Mouse (Mus musculus) neural tube, embryonic 11.5 days (tissue): ENCODE results near the gene Rce1. TPM values are rescaled to one million over a fixed set of nuclear protein-coding genes. Genes with fewer than 3 reads are reported as not detected.

Experiments
- ATAC-seq: fragments of 200-750 bp; cut with Nextera tagmentation; 2 replicates; pipeline ENCODE4 v1.8.0; 2017; ENCODE audit warnings: moderate number of reproducible peaks, mild to moderate bottlenecking, moderate TSS enrichment, moderate library complexity; ENCODE audit not compliant: insufficient read depth, low FRiP score, low TSS enrichment
- DNase-seq: peaks from one replicate; pipeline ENCODE4 v3.0.0-alpha.2; 2015; ENCODE audit warnings: low spot score
- H3K27ac ChIP-seq: fragments of 300-500 bp; sonication (generic); 2 replicates; pipeline ENCODE4 v1.5.1; 2014; ENCODE audit warnings: low read depth, mild to moderate bottlenecking, low read length
- H3K27me3 ChIP-seq: fragments of 300-500 bp; sonication (generic); 2 replicates; pipeline ENCODE4 v1.6.1; 2014; ENCODE audit warnings: mild to moderate bottlenecking, low read length, mixed read lengths; ENCODE audit not compliant: control insufficient read depth, insufficient read depth
- H3K36me3 ChIP-seq: fragments of 300-500 bp; sonication (generic); 2 replicates; pipeline ENCODE4 v1.6.1; 2014; ENCODE audit warnings: mild to moderate bottlenecking, low read length, moderate library complexity, mixed read lengths; ENCODE audit not compliant: control insufficient read depth, insufficient read depth
- H3K4me1 ChIP-seq: fragments of 300-500 bp; sonication (generic); 2 replicates; pipeline ENCODE4 v1.6.1; 2014; ENCODE audit warnings: low read length, mixed read lengths; ENCODE audit not compliant: control insufficient read depth, insufficient read depth
- H3K4me2 ChIP-seq: fragments of 300-500 bp; sonication (generic); 2 replicates; pipeline ENCODE4 v1.6.1; 2014; ENCODE audit warnings: low read depth, mild to moderate bottlenecking, moderate library complexity
- H3K4me3 ChIP-seq: fragments of 300-500 bp; sonication (generic); 2 replicates; pipeline ENCODE4 v1.5.1; 2014; ENCODE audit warnings: low read depth, low read length
- H3K9ac ChIP-seq: fragments of 300-500 bp; sonication (generic); 2 replicates; pipeline ENCODE4 v1.6.1; 2014; ENCODE audit warnings: mild to moderate bottlenecking, low read length
- H3K9me3 ChIP-seq: fragments of 300-500 bp; sonication (generic); 2 replicates; pipeline ENCODE4 v1.6.1; 2016; ENCODE audit warnings: low read length; ENCODE audit not compliant: control insufficient read depth
- WGBS: fragments of 180-500 bp; shearing (Covaris S2); extraction: QIAGEN DNeasy Blood & Tissue Kit; methylation state at CpG from one replicate; pipeline ENCODE4 v1.1.7; 2014; 5-methylcytosine and 5-hydroxymethylcytosine counted together
- polyA plus RNA-seq: library from polyadenylated mRNA; unstranded; fragments of >200 nt; fragmentation: Nextera tagmentation; extraction: Ambion mirVana; gene quantifications from 2 replicates; pipeline ENCODE4 v1.2.1, GENCODE M21; 2014

The Rce1 gene
- 68.8 and 73.6 TPM in 2 replicates for polyA plus RNA-seq

DNA sequence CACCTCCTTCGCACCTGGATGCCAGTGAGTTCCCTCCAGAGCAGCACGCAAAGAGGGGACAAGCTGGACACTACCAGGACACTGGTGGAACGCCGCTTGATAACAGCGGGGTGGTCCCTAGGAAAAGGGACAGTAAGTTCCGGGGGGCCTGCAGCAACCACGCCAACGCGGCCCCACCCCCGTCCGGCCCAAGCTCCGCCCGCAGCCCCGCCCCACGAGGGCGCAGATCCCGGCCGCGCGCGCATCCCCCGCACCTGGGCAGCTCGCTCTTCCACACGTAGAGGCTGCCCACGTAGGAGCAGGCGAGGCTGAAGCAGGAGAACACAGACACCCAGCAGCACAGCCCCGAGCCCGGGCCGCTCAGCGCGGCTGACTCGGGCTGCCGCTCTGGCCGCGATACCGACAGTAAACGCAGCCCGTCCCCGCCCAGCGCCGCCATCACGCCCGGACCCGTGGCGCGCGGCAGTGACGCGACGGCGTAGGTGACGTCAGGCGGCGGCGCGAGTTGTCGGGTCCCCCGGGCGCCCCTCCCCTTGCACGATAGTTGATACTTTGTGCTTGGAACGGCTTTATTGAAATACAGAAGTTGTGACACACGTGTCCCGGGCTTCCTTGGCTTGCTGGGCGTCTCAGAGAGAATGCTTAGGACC, at the start of gene Rce1:
Rce1 (minus strand) TSS at position 463 of the 650 bp plus-strand sequence.
- Histone ChIP-seq H3K4me1 (peaks cover 17% of the 10 kb centered on the region), H3K27me3 (no peaks in the 10 kb centered on the region), H3K9me3 (no peaks in the 10 kb centered on the region), H3K4me3 (peak within 1 kb of the TSS; percentile 90), H3K36me3 (peaks cover 6% of the 10 kb centered on the region; the same call in 1 of the 2 replicates), H3K27ac (peak within 1 kb of the TSS; percentile 70), H3K9ac (peak within 1 kb of the TSS; percentile 97), H3K4me2 (peak within 1 kb of the TSS; percentile 84)
- DNase-seq = peak; percentile 94
- peak; percentile 79 for ATAC-seq
- 1% methylated on average over 59 of the region's 64 CpGs for WGBS

DNA sequence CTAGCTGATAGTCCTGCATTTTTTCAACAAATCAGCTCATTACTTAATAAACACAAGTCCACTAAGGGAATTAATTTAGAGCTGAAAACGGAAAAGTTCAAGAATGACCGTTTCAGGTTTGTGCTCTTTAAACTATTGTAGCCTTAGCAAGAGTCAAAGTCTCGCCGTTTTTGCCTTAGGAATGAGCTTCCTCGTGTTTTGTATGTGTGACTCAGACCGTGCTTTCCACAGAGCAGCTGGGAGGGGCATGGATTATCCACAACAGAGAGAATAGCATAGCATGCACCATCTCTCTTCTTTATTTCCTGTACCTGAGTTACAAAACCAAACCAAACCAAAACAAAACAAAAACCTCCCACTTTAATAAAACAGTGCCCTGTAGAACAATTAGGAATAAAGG, 47.0 kb upstream of the Rce1 start:
- ATAC-seq = no peak
- Histone ChIP-seq H3K4me1 (no peaks in the 10 kb centered on the region), H3K36me3 (no peaks in the 10 kb centered on the region), H3K27ac (no peak overlapping the region), H3K4me3 (no peak overlapping the region), H3K9me3 (no peaks in the 10 kb centered on the region), H3K4me2 (no peak overlapping the region), H3K27me3 (no peaks in the 10 kb centered on the region), H3K9ac (no peak overlapping the region)
- 62% methylated on average over 6 of the region's 6 CpGs for WGBS
- DNase-seq = no peak

DNA sequence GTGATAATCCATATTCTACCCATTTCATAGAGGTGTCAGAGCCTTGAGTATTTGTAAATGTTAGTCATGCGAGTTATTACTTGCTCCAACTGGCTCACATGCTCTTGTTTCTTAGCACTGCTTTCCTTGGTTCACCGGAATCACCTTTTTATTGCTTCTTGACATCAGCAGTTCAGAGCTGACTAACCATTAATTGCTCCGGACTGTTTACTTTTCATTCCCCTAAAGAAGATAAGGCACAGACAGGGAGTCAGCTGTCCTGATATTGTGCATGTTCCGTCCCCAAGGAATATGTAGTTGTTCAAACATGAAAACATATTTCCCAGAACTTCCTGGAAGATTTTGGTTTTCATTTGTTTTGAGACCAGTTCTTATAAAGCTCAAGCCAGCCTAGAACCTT, 45.3 kb upstream of the Rce1 start:
- Histone ChIP-seq H3K9ac (no peak overlapping the region), H3K9me3 (no peaks in the 10 kb centered on the region), H3K27me3 (no peaks in the 10 kb centered on the region), H3K36me3 (no peaks in the 10 kb centered on the region), H3K27ac (no peak overlapping the region), H3K4me3 (no peak overlapping the region), H3K4me2 (no peak overlapping the region), H3K4me1 (no peaks in the 10 kb centered on the region)
- WGBS = 86% methylated on average over 4 of the region's 4 CpGs
- DNase-seq (no peak), ATAC-seq (no peak)

DNA sequence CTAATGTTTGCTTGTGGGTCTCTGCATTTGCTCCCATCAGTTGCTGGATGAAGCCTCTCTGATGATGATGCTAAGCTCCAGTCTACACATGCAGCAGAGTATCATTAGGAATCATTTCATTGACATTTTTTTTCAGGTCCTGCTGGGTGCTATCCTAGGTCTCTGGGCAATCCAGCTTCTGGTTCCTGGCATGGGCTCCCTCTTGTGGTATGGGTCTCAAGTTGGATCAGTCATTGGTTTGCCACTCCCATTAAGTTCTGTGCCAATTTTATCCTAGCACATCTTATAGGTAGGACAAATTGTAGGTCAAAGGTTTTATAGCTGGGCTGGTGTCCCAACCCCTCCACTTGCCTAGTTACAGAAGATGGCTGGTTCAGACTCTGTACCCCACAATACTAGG, 41.4 kb upstream of the Rce1 start:
- no peak overlapping the region for H3K4me2 ChIP-seq
- no peak overlapping the region for H3K27ac ChIP-seq
- H3K36me3 ChIP-seq = no peaks in the 10 kb centered on the region
- no peaks in the 10 kb centered on the region for H3K27me3 ChIP-seq
- no peaks in the 10 kb centered on the region for H3K9me3 ChIP-seq
- H3K4me1 ChIP-seq = no peaks in the 10 kb centered on the region
- no peak overlapping the region for H3K9ac ChIP-seq
- ATAC-seq (no peak), DNase-seq (no peak)
- no peak overlapping the region for H3K4me3 ChIP-seq

DNA sequence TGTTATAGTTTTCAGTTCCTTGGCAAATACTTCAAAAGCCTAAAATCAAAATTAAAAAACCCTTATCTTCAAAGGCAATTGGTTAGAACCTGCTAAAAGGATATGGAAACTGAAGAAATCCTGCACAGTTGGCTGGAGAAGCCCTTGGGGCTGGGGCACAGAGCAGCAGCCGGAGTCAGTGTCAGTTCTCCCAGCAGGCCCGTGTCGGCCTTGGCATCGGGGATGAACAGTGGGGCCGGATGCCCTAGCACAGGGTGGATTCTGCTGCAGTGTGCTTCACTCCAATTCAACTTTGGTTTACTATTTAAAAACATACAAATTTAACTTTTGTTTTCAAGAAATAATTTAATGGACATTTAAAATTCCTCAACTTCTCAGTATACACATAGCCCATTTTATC, 32.7 kb upstream of the Rce1 start:
- DNase-seq (no peak), ATAC-seq (no peak)
- H3K9me3 ChIP-seq = no peaks in the 10 kb centered on the region
- H3K27ac ChIP-seq = no peak overlapping the region
- 91% methylated on average over 5 of the region's 5 CpGs for WGBS
- no peak overlapping the region for H3K9ac ChIP-seq
- no peaks in the 10 kb centered on the region for H3K4me1 ChIP-seq
- H3K4me2 ChIP-seq = no peak overlapping the region
- no peak overlapping the region for H3K4me3 ChIP-seq
- H3K36me3 ChIP-seq = no peaks in the 10 kb centered on the region; the same call in 1 of the 2 replicates
- no peaks in the 10 kb centered on the region for H3K27me3 ChIP-seq

DNA sequence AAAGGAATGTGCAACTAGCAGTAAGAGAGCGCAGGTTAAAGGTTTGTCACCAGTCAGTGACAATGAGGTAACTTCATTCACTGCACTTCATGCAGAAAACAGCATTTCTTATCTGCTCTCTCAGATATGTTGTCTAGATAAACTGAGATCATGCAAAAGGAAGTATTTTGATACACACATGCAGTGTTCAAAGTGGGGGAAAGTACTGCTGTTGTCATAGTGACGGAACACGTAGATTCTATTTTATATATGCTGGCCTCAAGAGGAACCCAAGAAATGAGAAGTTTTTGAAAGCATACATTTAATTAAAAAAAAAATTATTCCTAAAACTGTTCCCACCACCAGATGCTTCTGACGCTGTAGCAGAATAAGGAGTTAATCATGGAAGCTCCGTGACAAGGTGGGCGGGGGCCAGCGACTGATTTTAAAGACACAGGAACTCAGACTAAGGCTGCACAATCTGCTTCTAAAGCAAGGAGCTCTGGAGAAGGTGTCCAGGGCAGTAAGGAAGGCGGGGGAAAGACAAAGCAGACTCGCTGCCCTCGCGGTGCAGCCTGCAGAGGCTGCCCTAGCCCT, 21.6 kb upstream of the Rce1 start:
- Histone ChIP-seq H3K4me2 (no peak overlapping the region), H3K27ac (no peak overlapping the region), H3K9ac (no peak overlapping the region), H3K36me3 (no peaks in the 10 kb centered on the region), H3K4me3 (no peak overlapping the region), H3K9me3 (no peaks in the 10 kb centered on the region), H3K4me1 (no peaks in the 10 kb centered on the region), H3K27me3 (no peaks in the 10 kb centered on the region)
- 83% methylated on average over 11 of the region's 11 CpGs for WGBS
- ATAC-seq (no peak), DNase-seq (no peak)

DNA sequence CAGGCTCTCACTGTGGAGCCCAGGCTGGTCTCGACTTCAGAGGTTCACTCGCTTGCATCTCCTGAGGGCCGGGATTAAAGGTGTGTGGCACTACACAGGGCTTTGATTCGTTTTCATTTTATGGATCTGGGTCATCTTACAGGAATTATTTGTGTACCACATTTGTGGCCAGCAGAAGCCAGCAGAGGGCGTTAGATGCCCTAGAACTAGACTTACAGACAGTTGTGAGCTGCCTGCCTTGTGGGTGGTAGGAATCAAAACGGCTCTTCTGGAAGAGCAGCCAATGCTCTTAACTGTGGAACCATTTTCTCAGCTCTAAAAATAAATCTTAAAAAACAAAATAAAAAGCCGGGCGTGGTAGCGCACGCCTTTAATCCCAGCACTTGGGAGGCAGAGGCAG, 18.8 kb upstream of the Rce1 start:
- Histone ChIP-seq H3K27me3 (no peaks in the 10 kb centered on the region), H3K4me1 (no peaks in the 10 kb centered on the region), H3K36me3 (no peaks in the 10 kb centered on the region), H3K4me2 (no peak overlapping the region), H3K9me3 (no peaks in the 10 kb centered on the region), H3K4me3 (no peak overlapping the region), H3K9ac (no peak overlapping the region), H3K27ac (no peak overlapping the region)
- 42% methylated on average over 10 of the region's 10 CpGs for whole genome bisulfite sequencing
- ATAC-seq (no peak), DNase-seq (peak; percentile 69)

DNA sequence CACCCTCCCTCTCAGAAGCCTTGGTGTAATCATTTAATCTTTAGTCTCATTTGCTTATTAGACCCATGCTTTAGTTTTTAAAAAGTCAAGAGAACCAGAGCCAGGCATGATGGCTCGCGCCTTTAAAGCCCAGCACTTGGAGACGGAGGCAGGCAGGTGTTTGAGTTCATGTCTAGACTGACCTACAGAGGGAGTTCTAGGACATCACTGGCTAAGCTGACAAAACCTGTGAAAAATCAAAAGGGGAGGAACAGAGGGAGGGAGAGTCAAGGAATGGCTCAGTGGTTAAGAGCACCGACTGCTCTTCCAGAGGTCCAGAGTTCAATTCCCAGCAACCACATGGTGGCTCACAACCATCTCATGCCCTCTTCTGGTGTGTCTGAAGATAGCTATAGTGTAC, 10.5 kb upstream of the Rce1 start:
- WGBS = 67% methylated on average over 4 of the region's 4 CpGs
- ATAC-seq (no peak), DNase-seq (no peak)
- Histone ChIP-seq H3K4me2 (no peak overlapping the region), H3K4me3 (no peak overlapping the region), H3K27me3 (no peaks in the 10 kb centered on the region), H3K9me3 (no peaks in the 10 kb centered on the region), H3K9ac (no peak overlapping the region), H3K27ac (no peak overlapping the region), H3K4me1 (no peaks in the 10 kb centered on the region), H3K36me3 (no peaks in the 10 kb centered on the region)

DNA sequence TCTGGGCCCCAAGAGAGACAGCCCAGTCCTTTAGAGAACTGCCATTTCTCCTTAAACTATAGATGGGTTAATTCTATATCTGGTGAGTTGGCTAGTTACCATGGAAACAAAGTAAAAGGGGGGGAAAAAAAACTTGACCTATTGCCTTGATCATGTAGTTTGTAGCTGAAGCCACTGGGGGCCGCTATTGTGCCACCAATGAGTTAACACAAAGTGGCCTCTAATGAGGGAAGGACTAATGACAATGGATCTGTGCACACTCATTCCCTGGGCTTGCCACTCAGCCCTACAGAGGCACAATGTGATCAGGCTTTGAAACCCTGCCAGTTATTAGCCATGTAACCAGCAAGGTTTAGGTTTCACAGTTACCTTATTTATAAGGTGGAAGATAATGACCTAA, 3.4 kb upstream of the Rce1 start:
- Histone ChIP-seq H3K36me3 (no peaks in the 10 kb centered on the region), H3K27me3 (no peaks in the 10 kb centered on the region), H3K9ac (no peak overlapping the region), H3K27ac (no peak overlapping the region), H3K9me3 (no peaks in the 10 kb centered on the region), H3K4me1 (peaks cover 17% of the 10 kb centered on the region), H3K4me2 (no peak overlapping the region), H3K4me3 (no peak overlapping the region)
- WGBS = 0% methylated on average over 1 of the region's 1 CpGs
- ATAC-seq (no peak), DNase-seq (peak; percentile 77)
